Comparison of ENCODE assay signal across 9 mouse cellular contexts in genomic region chr4:139252051-139252760, GRCm38 (mm10). TPM values are rescaled to one million over a fixed set of nuclear protein-coding genes. Genes with fewer than 3 reads are reported as not detected.
A peak's percentile ranks its signal among the peaks of the same experiment; 100 is the strongest.
DNase-seq lines count a peak whose midpoint lies in the region; ATAC-seq lines count a peak whose summit lies in the region.
"Had no signal": no experiment of that assay in that cellular context is flagged by ENCODE, and none has a peak within 500 bp of the region (broad histone marks: within the 10 kb centered on the region; RNA-seq: fewer than 3 reads in every experiment).

No protein-coding gene starts in this region.

- DNase-seq in Muller cell, postnatal 12 days (ENCODE audit: inconsistent ontology term) = peak; percentile 88
- peak; percentile 77 for DNase-seq in cerebellum, adult 8-10 months
- peak; percentile 66 to 82 for DNase-seq in frontal cortex, adult 2 months (ENCODE audit: extremely low spot score in 1 of 2, low spot score in 1 of 2)
- DNase-seq in hindbrain, embryonic 11.5 days (ENCODE audit: low spot score) = peak; percentile 80
- peak; percentile 79 for DNase-seq in layer of hippocampus, postnatal 10 days (ENCODE audit: low spot score in 2 of 2)
- peak; percentile 88 for DNase-seq in lung, postnatal 25 days (ENCODE audit: low spot score)
- peak; percentile 84 for DNase-seq in retina, postnatal 1 day
- peak; percentile 86 for DNase-seq in thymus, postnatal 4 days

- H3K9ac ChIP-seq in hindbrain, embryonic 11.5 days (ENCODE audit: low read depth, low read length) = no peak overlapping the region
- H3K9ac ChIP-seq: neural tube, embryonic 12.5 days had no signal

- no peak overlapping the region for H3K4me2 ChIP-seq in hindbrain, embryonic 11.5 days (replicated peaks; ENCODE audit: low read depth, low read length)
- H3K4me2 ChIP-seq: neural tube, embryonic 12.5 days had no signal

- 0 out of 2 replicates have a peak, but pooled peaks cover 5% of the 10 kb centered on the region for H3K4me1 ChIP-seq in hindbrain, embryonic 11.5 days (replicated peaks; ENCODE audit: control insufficient read depth, insufficient read depth, low read length)

- H3K9me3 ChIP-seq in hindbrain, embryonic 11.5 days (ENCODE audit: control insufficient read depth, low read length) = no peaks in the 10 kb centered on the region
- H3K9me3 ChIP-seq: neural tube, embryonic 12.5 days had no signal

- no peak overlapping the region for H3K27ac ChIP-seq in hindbrain, embryonic 11.5 days (ENCODE audit: low read depth, low read length)
- H3K27ac ChIP-seq: neural tube, embryonic 12.5 days had no signal

- WGBS in hindbrain, embryonic 11.5 days = 49% methylated on average over 22 of the region's 22 CpGs

- no peaks in the 10 kb centered on the region; the same call in 1 of the 2 replicates for H3K36me3 ChIP-seq in hindbrain, embryonic 11.5 days (ENCODE audit: control insufficient read depth, insufficient read depth, low read length)

- no peak for ATAC-seq in hindbrain, embryonic 11.5 days (ENCODE audit: low FRiP score)

- H3K4me3 ChIP-seq in hindbrain, embryonic 11.5 days (ENCODE audit: low read depth, low read length) = no peak overlapping the region
- H3K4me3 ChIP-seq: neural tube, embryonic 12.5 days had no signal

- H3K27me3 ChIP-seq in hindbrain, embryonic 11.5 days (ENCODE audit: control insufficient read depth, insufficient read depth, low read length) = no peaks in the 10 kb centered on the region
- H3K27me3 ChIP-seq: neural tube, embryonic 12.5 days had no signal

RNA-seq across cellular contexts. Expression of gene Pqlc2, which starts 58.3 kb away (rescaled TPM):
- 19.6 and 19.7 TPM in 2 replicates for polyA plus RNA-seq in frontal cortex, adult 2 months (2012; rRNA removed)
- polyA plus RNA-seq in hindbrain, embryonic 11.5 days (2014; fragmentation: Nextera tagmentation; extraction: Ambion mirVana) = 11.8 and 13.8 TPM in 2 replicates
- total RNA-seq in layer of hippocampus, postnatal 10 days (2021) = 10 to 100 TPM; 11.0 to 11.9 TPM

RNA-seq across cellular contexts. Expression of gene Akr7a5, which starts 58.3 kb away (rescaled TPM):
- 17.7 and 17.8 TPM in 2 replicates for polyA plus RNA-seq in frontal cortex, adult 2 months (2012; rRNA removed)
- 64.7 and 74.0 TPM in 2 replicates for polyA plus RNA-seq in hindbrain, embryonic 11.5 days (2014; fragmentation: Nextera tagmentation; extraction: Ambion mirVana)
- total RNA-seq in layer of hippocampus, postnatal 10 days (2021) = 10 to 100 TPM; 30.0 to 31.7 TPM

RNA-seq across cellular contexts. Expression of gene Capzb, which starts 59.5 kb away (rescaled TPM):
- polyA plus RNA-seq in frontal cortex, adult 2 months (2012; rRNA removed) = 222 and 227 TPM in 2 replicates
- 239 and 255 TPM in 2 replicates for polyA plus RNA-seq in hindbrain, embryonic 11.5 days (2014; fragmentation: Nextera tagmentation; extraction: Ambion mirVana)
- 100 to 1,000 TPM; 343 to 381 TPM for total RNA-seq in layer of hippocampus, postnatal 10 days (2021)
